Mouse (Mus musculus): Measurements from ENCODE around the gene Rspo3.

GRCm38 (mm10) chr10:29554365-29554764 is 18.7 kb upstream of the Rspo3 start:
- TF ChIP-seq POLR2A (IDR thresholded peaks at IDR 0.05; ENCODE audit: extremely low read depth, insufficient read depth, low read length) (no peak), CTCF (IDR thresholded peaks at IDR 0.05; ENCODE audit: extremely low read depth, insufficient read depth, low read length) (no peak)

Data from cortical plate, adult 2 months (tissue).